Mouse (Mus musculus) spleen, postnatal 4 days (tissue): Measurements from ENCODE around the gene Kcnh8.

Experiments used
- DNase-seq, 2 experiments: peaks; one replicate each; pipeline ENCODE4 v3.0.0; 2022; ENCODE audit warnings: low spot score in 2 of 2

The Kcnh8 gene

GRCm38 (mm10) chr17:52602093-52602780 lies at the start of gene Kcnh8:
Kcnh8 (plus strand) TSS chr17:52602709.
- DNase-seq, result no peak

- peak; percentile 13 to 63 for DNase-seq
Measured at GRCm38 (mm10) chr17:52559961-52560720, 42.4 kb upstream of the Kcnh8 start.

DNA sequence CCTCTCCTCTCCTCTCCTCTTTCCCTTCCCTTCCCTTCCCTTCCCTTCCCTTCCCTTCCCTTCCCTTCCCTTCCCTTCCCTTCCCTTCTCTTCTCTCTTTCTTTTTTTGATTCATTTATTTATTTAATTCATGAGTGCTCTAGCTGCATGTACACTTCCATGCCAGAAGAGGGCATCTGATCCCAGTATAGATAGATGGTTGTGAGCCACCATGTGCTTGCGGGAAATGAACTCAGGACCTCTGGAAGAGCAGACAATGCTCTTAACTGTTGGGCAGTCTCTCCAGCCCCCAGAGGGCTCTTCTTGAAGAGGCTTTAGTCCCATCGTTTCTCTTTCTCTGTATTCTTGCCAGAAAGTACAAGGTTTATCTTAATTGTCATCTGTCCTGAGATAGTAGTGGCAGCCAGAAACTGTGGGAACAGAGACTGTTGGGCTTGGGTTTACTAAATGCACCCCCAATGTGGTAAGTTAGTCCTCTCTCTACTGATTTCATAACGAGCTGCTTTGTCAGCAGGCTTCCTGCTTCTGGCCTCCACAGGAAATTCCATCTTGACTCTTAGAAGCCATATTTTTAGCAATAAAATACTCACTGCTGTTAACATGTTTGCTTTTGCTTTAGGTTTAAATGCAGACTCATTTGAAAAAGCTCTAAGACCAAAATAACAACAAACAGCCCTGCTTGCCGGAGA lies 36.9 kb upstream of the Kcnh8 start:
- no peak for DNase-seq

DNA sequence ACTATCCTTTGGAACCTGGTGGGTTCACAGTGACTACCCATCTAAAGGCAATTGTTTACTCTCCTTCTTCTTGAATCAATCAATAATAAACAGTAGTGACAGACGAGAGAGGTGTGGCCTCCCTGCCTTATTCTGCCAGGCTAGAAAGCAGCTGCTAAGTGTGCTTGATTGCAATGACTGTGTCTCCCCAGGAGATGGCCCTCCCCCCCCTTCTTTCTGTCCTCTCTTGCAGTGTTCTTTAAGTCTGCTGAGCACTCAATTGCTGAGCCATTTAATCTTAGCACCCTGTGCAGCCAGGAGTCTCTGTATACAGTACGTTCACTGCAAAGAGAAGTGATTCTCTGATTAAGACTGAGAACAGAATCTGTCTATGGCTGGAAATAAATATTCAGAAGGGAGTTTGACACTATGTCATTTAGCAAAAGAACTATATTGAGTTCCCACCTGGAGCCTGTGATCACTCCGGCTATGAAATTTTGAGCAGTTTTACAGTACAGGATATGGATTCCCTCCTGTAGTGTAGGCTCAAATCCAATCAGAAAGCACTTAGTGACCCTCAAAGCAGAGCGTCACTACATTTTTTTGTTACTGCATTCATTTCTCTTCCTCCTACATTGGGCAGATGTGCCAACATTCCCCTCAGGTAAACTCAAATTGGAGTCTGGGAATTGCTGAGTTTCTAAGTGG lies 32.8 kb upstream of the Kcnh8 start:
- no peak for DNase-seq

DNA sequence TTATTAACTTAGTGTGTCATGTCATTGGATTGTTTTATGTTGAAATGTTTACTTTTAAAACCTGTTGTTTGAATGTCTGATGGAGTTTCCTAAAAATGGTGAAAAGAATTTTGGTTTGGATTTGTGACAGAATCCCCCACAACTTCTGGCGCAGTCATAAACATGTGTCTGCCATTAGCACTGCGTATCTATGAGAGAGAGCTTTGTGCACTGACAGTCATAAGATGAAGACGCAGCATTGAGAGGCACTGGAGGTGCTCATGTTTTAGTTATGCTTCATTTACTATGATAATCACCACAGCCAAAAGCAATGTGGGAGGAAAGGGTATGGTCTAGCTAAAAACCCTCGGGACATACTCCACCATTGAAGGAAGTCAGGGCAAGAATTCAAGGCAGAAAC lies 30.3 kb upstream of the Kcnh8 start:
- no peak for DNase-seq

DNA sequence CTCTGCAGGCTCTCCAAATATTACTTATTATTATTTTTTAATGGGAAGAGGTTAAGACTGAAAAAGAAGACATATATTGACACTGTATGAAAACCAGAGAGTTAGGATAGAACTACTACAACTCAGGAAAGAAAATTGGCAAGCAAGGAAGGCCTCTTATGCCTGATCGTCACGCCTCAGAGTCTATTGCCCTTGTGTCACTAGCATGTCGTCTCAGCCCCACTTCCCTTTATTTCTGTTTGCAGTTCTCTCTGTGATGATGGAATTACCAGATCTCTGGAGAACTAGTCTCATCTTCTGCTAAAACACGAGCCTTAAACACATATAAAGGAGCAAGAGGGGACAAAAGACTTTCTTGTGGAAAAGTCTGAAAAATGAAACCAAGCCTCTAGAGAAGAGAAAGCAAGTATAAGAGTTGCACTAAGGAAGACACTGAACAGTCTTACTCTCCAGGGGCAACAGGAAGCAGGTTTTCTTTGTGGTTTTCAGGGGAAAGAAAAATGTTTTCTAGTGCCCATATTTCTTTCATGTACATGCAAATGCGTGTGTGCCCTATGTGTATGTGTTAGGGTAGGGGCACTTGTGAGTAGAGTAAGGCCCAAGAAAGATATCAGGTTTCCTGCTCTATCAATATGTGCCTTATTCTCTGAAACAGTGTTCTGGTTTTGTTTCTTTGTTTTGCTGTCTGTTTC lies 10.9 kb upstream of the Kcnh8 start:
- no peak for DNase-seq

DNA sequence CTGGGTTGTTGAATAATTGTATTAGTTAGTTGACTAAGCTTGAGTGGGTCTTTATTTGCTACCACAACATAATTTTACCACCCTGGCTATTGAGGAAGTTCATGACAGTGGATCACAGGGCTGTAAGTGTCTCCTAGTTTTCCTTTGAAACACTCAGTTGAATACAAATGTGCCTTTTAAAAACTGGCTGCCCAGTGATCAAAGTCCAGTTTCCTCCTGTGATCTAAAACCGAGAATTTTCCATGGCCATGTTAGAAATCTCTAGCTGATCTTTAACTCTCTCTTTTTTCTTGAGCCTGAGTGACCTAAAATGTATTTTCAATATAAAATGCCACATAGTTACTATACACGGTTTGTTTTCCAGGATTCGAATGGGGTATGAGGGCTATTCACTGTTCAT lies 3.4 kb upstream of the Kcnh8 start:
- no peak for DNase-seq

GRCm38 (mm10) chr17:52600882-52601371 lies 1.6 kb upstream of the Kcnh8 start:
- DNase-seq, result peak in 1 of 2 experiments; percentile 11

DNA sequence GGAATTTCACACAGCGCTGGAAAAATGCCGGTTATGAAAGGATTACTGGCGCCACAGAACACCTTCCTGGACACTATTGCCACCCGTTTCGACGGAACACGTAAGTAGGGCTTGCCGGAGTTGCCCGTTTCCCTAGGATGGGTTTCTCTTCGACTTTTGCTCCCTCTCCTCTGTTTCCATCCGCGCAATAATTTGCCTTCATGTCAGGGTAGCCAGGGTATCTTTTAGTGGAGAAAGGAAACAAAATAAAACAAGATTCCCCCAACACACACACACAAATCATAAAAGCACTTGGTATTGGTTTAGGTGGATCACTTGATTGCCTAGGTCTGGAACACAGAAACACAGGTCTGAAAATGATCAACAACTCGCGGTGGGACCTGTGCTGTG lies 267 bp downstream of the Kcnh8 start:
- no peak for DNase-seq

DNA sequence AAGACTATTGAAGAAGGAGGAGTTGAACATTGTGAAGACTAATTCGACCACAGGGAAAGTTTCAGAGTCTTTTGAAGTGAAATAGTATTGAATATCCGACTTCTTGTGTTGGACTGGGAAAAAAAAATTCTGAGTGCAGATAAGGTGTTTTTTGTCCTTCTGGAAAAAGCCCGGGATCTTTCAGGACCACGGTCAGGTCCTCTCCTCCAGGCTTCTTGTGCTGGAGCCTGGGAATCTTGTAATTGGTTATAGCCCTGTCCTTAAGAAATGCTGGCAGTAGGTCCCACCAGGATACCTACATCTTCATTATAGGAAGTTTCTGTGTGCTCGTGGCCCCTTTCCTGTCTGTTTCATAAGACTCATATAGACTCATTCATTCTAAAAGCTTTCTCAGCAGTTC lies 902 bp downstream of the Kcnh8 start:
- DNase-seq, result no peak

GRCm38 (mm10) chr17:52611382-52611781 lies 8.9 kb downstream of the Kcnh8 start:
- DNase-seq, result no peak

GRCm38 (mm10) chr17:52649186-52649585 lies 46.7 kb downstream of the Kcnh8 start:
- DNase-seq, result no peak

- no peak for DNase-seq
Measured at GRCm38 (mm10) chr17:52691988-52692387, 89.5 kb downstream of the Kcnh8 start.

DNA sequence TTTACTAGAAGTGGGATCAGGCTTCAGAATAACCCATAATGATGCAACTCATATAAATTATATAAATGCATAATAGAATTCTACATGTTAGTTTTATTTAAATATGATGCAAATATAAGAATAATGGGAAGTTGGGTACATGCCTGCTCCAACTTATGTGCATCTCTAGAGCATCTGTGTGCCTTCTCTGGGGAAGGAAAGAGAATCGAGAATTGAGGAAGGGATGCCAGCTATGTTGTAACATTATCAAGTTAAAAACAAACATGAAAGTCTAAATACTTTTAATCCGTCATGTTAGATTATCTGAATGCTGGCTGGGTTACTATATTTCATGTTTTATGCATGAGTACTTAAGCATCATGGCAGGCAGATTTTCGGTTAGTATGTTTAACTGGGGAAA lies 99.4 kb downstream of the Kcnh8 start:
- no peak for DNase-seq

DNA sequence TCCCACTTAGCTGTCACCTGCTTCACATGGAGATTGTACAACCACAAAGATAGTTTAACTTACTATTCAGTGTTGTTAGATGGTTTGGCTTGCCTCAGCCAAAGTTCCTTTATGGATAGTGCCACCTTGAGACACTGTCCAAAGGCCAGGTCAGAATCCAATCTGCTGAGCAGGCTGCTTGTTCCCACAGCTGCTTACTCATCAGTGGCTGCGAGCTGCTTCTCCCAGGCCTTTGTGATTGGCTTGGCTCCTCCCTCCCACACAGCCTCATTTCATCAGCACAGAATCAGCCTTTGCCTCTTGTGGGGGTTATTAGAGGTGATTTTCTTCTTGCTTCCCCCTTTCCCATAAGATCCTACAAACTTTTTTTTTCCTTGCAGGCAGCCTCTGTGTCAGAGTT lies 109.8 kb downstream of the Kcnh8 start:
- DNase-seq, result no peak

DNA sequence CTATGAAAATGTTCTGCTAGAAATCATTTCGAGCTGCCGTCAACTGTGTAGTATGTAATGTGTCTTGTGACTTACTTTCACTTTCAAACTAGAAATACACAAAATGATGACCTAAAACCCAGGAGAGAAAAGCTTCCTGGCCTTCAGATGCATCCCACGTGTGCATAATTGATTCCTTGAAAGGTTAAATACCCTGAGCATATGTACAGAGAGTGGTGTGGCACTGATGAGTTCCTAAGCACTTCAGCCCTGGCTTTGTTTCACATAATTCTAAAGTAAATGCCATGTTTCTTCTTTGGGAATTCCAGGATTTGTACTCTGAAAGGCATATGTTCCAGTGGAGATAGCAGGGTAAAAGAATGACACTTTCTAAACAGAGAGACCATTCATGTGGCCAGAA lies 119.7 kb downstream of the Kcnh8 start:
- DNase-seq, result no peak

DNA sequence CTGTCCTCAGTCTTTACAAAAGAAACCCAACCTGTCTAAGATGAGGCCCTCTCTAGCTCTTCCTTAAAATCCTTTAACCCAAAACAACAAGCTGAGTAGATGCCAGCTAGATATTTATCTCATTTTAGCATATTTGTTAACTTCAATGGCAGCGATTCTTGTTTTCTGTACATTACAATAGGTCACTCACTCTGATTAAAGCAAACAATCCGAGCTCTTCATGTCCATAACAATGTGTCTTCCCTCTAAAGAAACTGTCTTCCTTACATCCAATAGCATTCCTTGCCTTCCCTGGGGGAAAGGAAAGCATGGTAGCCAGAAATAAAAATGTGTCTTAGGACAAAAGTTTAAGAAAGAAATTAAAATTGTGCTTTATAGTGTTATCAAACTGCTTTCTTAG lies 126.3 kb downstream of the Kcnh8 start:
- no peak for DNase-seq

DNA sequence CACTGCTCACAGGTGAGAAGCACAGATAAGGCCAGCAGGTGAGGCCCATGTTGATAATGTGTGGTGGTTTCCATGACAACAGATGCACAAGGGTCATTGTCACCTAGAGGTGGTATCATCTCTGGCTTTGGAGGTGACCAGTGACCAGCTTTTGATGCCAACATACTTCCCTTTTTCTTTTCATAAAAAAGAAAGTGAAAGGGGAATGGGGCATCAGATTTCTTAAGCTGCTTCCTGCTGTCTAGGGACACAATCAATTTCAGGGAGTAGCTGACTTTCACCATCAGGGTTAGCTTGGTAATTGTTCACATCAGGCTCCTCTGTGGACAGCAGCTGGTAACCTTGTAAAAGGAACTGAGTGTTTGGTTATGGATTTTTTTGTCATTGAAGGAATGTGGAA lies 135.9 kb downstream of the Kcnh8 start:
- DNase-seq, result no peak

- no peak for DNase-seq
Measured at GRCm38 (mm10) chr17:52788151-52788550, 185.6 kb downstream of the Kcnh8 start.

DNA sequence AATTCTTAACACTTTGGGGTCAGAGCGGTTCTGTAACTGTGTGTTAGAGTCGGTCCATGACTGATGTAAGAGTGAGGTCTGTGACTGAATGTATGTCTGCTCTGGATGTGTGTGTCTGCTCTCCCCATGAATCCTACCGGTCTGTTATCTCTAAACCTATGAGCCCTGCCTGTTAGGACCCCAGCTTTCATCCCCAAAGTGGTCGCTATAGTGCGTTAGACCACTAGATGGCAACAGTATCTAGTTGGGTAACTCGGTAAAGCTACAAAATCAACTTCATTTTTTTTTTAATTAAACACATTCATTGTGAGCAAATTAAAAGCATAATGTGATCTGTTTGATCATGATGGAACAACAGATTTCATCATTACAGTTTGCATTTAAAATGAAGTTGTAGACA lies 202.0 kb downstream of the Kcnh8 start:
- no peak for DNase-seq

- DNase-seq, result no peak
Measured at GRCm38 (mm10) chr17:52810773-52811172, 208.3 kb downstream of the Kcnh8 start.

DNA sequence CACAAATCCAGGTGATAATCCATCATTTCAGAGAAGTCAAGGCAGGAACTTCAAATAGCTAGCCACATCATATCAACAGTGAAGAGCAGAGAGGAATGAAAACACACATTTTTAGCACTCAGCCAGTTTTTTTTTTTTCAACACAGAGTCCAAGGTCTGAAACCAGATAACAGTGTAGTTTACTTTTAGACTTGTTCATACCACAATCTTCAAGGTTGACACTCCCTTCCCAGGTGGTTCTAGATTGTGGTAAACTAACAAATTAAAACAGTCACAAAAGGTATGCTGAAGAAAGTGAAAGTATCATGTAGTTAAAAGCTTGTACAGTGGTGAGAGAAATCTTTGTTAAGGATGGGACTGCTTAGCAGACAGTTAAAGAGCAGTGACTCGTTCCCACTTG lies 216.5 kb downstream of the Kcnh8 start:
- DNase-seq, result no peak
